Mouse (Mus musculus) kidney, adult 2 months (tissue): ENCODE results near the gene Mgat4e.
"Not testable (repeated sequence)": the region's sequence is repeated elsewhere in the genome, so short reads cannot be mapped to it uniquely, and the experiment has no call there.

ENCODE experiments used
- CTCF ChIP-seq: fragments of 200-500 bp; conservative IDR thresholded peaks from 2 replicates; pipeline ENCODE4 v1.5.1; 2011; ENCODE audit warnings: low read depth, mild to moderate bottlenecking, control low read depth, low read length, moderate library complexity, mixed read lengths; ENCODE audit not compliant: insufficient read depth, insufficient read length
- POLR2A ChIP-seq: fragments of 200-500 bp; IDR thresholded peaks from one replicate; pipeline ENCODE4 v1.6.1; 2011; ENCODE audit warnings: low read depth, low read length, control low read depth

DNA sequence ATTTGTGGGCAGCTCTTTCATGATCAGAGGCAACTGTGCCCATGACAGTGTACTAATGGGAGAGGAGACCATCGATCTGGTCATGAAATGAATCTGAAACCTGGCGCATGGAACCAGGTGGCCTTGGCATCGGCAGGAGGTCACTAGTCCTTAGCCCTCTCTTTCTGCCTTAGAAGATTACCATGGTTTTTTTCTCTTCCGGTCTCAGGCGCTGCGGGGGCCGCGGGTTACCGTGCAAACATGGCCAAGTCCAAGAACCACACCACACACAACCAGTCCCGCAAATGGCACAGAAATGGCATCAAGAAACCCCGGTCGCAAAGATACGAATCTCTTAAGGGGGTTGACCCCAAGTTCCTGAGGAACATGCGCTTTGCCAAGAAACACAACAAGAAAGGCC, 31.6 kb downstream of the Mgat4e start:
- not testable (repeated sequence) for TF ChIP-seq CTCF, POLR2A
